Mouse (Mus musculus): ENCODE data around the gene Slc51a. TPM values are rescaled to one million over a fixed set of nuclear protein-coding genes. Genes with fewer than 3 reads are reported as not detected.
"Not testable (repeated sequence)": the region's sequence is repeated elsewhere in the genome, so short reads cannot be mapped to it uniquely, and the experiment has no call there.

Slc51a gene
- polyA plus RNA-seq, 1 experiment = 0.04 TPM

GRCm38 (mm10) chr16:32508506-32509065 is 20.9 kb upstream of the Slc51a start:
- TF ChIP-seq POLR2A (IDR thresholded peaks at IDR 0.05; ENCODE audit: borderline replicate concordance, extremely low read depth, insufficient read depth, insufficient read length, poor library complexity, severe bottlenecking) (no peak), CTCF (IDR thresholded peaks at IDR 0.05; ENCODE audit: borderline replicate concordance, extremely low read depth, insufficient read depth, insufficient read length) (no peak)
- no peak for DNase-seq (ENCODE audit: low read depth)

GRCm38 (mm10) chr16:32508035-32508434 is 20.4 kb upstream of the Slc51a start:
- TF ChIP-seq CTCF (IDR thresholded peaks at IDR 0.05; ENCODE audit: borderline replicate concordance, extremely low read depth, insufficient read depth, insufficient read length) = no peak
- TF ChIP-seq POLR2A (IDR thresholded peaks at IDR 0.05; ENCODE audit: borderline replicate concordance, extremely low read depth, insufficient read depth, insufficient read length, poor library complexity, severe bottlenecking) = no peak
- DNase-seq (ENCODE audit: low read depth) = no peak

GRCm38 (mm10) chr16:32507407-32507806 is 19.7 kb upstream of the Slc51a start:
- no peak for TF ChIP-seq POLR2A (IDR thresholded peaks at IDR 0.05; ENCODE audit: borderline replicate concordance, extremely low read depth, insufficient read depth, insufficient read length, poor library complexity, severe bottlenecking)
- TF ChIP-seq CTCF (IDR thresholded peaks at IDR 0.05; ENCODE audit: borderline replicate concordance, extremely low read depth, insufficient read depth, insufficient read length) = peak; percentile 82
- peak; percentile 32 for DNase-seq (ENCODE audit: low read depth)

- DNase-seq (ENCODE audit: low read depth) = no peak
- TF ChIP-seq CTCF (IDR thresholded peaks at IDR 0.05; ENCODE audit: borderline replicate concordance, extremely low read depth, insufficient read depth, insufficient read length) = no peak
- no peak for TF ChIP-seq POLR2A (IDR thresholded peaks at IDR 0.05; ENCODE audit: borderline replicate concordance, extremely low read depth, insufficient read depth, insufficient read length, poor library complexity, severe bottlenecking)
Measured at GRCm38 (mm10) chr16:32506868-32507267, 19.2 kb upstream of the Slc51a start.

GRCm38 (mm10) chr16:32506298-32506697 is 18.6 kb upstream of the Slc51a start:
- DNase-seq (ENCODE audit: low read depth) = no peak
- no peak for TF ChIP-seq POLR2A (IDR thresholded peaks at IDR 0.05; ENCODE audit: borderline replicate concordance, extremely low read depth, insufficient read depth, insufficient read length, poor library complexity, severe bottlenecking)
- no peak for TF ChIP-seq CTCF (IDR thresholded peaks at IDR 0.05; ENCODE audit: borderline replicate concordance, extremely low read depth, insufficient read depth, insufficient read length)

GRCm38 (mm10) chr16:32503633-32504032 is 16.0 kb upstream of the Slc51a start:
- no peak for TF ChIP-seq CTCF (IDR thresholded peaks at IDR 0.05; ENCODE audit: borderline replicate concordance, extremely low read depth, insufficient read depth, insufficient read length)
- no peak for TF ChIP-seq POLR2A (IDR thresholded peaks at IDR 0.05; ENCODE audit: borderline replicate concordance, extremely low read depth, insufficient read depth, insufficient read length, poor library complexity, severe bottlenecking)
- DNase-seq (ENCODE audit: low read depth) = no peak

GRCm38 (mm10) chr16:32502621-32503335 is 15.1 kb upstream of the Slc51a start:
- TF ChIP-seq POLR2A (IDR thresholded peaks at IDR 0.05; ENCODE audit: borderline replicate concordance, extremely low read depth, insufficient read depth, insufficient read length, poor library complexity, severe bottlenecking) (no peak), CTCF (IDR thresholded peaks at IDR 0.05; ENCODE audit: borderline replicate concordance, extremely low read depth, insufficient read depth, insufficient read length) (no peak)

GRCm38 (mm10) chr16:32501459-32501858 is 13.8 kb upstream of the Slc51a start:
- TF ChIP-seq CTCF (IDR thresholded peaks at IDR 0.05; ENCODE audit: borderline replicate concordance, extremely low read depth, insufficient read depth, insufficient read length) (no peak), POLR2A (IDR thresholded peaks at IDR 0.05; ENCODE audit: borderline replicate concordance, extremely low read depth, insufficient read depth, insufficient read length, poor library complexity, severe bottlenecking) (no peak)
- no peak for DNase-seq (ENCODE audit: low read depth)

More at GRCm38 (mm10) chr16:32502621-32503335, 15.1 kb upstream of the Slc51a start:
- DNase-seq (ENCODE audit: low read depth) = no peak

GRCm38 (mm10) chr16:32499430-32500037 is 11.9 kb upstream of the Slc51a start:
- TF ChIP-seq CTCF (IDR thresholded peaks at IDR 0.05; ENCODE audit: borderline replicate concordance, extremely low read depth, insufficient read depth, insufficient read length) (peak; percentile 97), POLR2A (IDR thresholded peaks at IDR 0.05; ENCODE audit: borderline replicate concordance, extremely low read depth, insufficient read depth, insufficient read length, poor library complexity, severe bottlenecking) (peak; percentile 16; the same call in 1 of the 2 replicates)
- DNase-seq (ENCODE audit: low read depth) = peak; percentile 93

GRCm38 (mm10) chr16:32498996-32499395 is 11.3 kb upstream of the Slc51a start:
- DNase-seq (ENCODE audit: low read depth) = no peak
- TF ChIP-seq CTCF (IDR thresholded peaks at IDR 0.05; ENCODE audit: borderline replicate concordance, extremely low read depth, insufficient read depth, insufficient read length) (no peak), POLR2A (IDR thresholded peaks at IDR 0.05; ENCODE audit: borderline replicate concordance, extremely low read depth, insufficient read depth, insufficient read length, poor library complexity, severe bottlenecking) (no peak)

- DNase-seq (ENCODE audit: low read depth) = no peak
- TF ChIP-seq CTCF (IDR thresholded peaks at IDR 0.05; ENCODE audit: borderline replicate concordance, extremely low read depth, insufficient read depth, insufficient read length) = no peak
- TF ChIP-seq POLR2A (IDR thresholded peaks at IDR 0.05; ENCODE audit: borderline replicate concordance, extremely low read depth, insufficient read depth, insufficient read length, poor library complexity, severe bottlenecking) = no peak
Measured at GRCm38 (mm10) chr16:32495965-32496364, 8.3 kb upstream of the Slc51a start, which contains the start of gene Zdhhc19. TSS of gene Zdhhc19 (plus strand) at chr16:32496265.

GRCm38 (mm10) chr16:32494371-32494770 is 6.7 kb upstream of the Slc51a start:
- DNase-seq (ENCODE audit: low read depth) = not testable (repeated sequence)
